Mouse (Mus musculus): ENCODE measurements around the gene Oscp1.

DNA sequence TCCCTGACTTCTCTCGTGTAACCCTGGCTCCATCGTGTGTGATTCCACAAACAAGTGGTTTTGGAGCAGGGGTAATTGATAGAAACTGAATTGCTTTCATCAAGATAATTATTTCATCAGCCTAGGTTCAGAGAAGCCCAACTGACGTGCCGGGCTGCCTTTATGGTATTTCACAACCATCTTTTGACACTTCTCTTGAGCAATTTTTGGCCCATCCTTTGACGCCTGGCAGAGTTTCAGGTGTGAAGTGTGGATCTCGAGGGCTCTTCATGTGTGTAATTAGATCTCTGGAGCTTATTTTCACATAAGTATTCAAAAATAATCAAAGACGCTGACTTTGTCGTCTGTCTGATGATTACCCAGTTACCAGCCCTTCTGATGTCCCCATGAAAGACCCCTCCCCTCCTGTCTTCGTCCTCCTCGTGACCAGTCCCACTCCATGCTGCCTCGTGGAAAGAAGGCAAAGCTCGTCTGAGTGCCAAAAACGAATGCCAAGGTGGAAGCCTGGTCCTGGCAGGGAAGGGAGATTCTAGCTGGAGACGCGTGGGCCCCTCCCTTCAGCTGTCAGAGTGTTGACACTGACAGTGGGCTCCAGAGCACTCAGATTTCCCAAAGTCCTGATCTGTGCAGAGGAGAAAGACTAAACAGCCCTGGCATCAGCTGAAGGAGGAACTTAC is 9.2 kb downstream of the Oscp1 start:
- no peak for TF ChIP-seq CTCF (IDR thresholded peaks at IDR 0.05; ENCODE audit: low read depth)
- TF ChIP-seq EP300 (IDR thresholded peaks at IDR 0.05; ENCODE audit: low read depth), result no peak
